Mouse (Mus musculus) left cerebral cortex, postnatal 36 days (tissue): ENCODE measurements around the gene Tex44. TPM values are rescaled to one million over a fixed set of nuclear protein-coding genes. Genes with fewer than 3 reads are reported as not detected.
A peak's percentile ranks its signal among the peaks of the same experiment; 100 is the strongest.
"Not testable (repeated sequence)": the region's sequence is repeated elsewhere in the genome, so short reads cannot be mapped to it uniquely, and the experiment has no call there.

Experiments used
- DNase-seq, 2 experiments: peaks; one replicate each; pipeline ENCODE4 v3.0.0; 2021 to 2022; ENCODE audit warnings: low spot score in 2 of 2, mixed read lengths in 1 of 2
- intact Hi-C: fragments of 180-260 bp; cut with DNase I; formaldehyde crosslinking; loops from one replicate; pipeline ENCODE4 v1.15.1; 2025
- total RNA-seq, 2 experiments: library from RNA; stranded (reverse); gene quantifications; 2 replicates each; pipeline ENCODE4 v1.2.3; 2021

Tex44 gene
- total RNA-seq, 2 experiments from 2014 or later = not detected

DNA sequence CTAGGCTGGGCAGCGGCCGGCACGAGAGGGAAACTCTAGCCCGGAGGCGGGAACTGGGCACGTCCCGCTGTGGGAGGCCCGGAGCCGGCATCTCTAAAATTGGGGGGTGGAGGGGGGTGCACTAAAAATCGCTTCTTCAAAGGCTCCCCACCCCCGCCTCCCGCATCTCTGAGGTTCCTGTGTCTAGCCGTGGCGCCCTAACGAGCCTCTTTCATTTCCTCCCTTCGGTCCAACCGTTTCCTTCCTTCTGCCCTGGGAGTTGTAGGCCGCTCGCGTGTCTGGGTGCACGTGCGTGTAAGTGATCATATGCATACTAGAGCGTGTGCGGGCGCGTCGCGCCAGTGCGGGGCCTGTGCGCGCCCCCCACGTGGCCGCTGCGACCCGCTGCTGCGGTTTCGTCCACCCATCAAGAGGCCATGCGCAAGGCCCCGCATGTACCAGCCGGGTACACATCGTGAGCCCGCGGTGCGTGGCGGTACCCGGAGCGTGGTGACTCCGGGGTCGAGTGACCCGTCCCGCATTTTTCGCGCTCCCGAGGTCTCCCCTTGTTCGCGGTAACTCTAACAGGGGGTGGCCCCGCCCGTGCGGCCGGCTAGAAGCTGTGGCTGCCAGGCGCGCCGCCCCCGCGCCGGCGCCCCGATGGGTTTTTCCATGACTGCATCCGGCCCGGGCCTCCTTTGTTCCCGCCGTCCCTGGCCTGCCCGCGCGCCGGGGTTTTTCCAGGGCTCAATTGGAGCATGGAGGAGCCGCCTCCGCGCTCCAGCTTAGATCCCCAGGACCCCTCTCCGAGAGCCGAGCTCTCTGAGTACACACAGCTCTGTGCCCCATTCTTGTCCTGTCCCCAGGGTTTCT lies 16.1 kb downstream of the Tex44 start:
- intact Hi-C loops = loop anchor here (1.0 kb wide), 1 partner anchor 45 kb away; no protein-coding TSS in a partner anchor
- peak; percentile 89 for DNase-seq

DNA sequence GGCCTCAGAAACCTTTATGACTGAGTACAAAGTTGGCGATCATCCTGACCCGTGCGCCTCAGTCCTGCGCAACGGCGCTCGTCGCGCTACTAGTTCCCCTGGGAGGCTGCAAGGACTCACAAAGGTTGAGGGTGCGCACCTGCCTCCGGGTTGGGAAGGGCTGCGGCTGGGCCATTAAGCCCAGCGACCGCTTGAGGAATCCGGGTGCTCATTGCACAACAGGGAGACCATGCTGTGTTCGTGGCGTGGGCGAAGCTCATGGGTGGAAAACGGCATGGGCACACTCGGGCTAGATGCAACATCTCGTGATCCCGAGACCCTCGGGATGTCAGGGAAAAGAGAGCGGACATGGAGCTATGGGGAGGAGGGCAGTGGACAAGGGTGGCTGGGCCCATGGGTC lies 16.7 kb downstream of the Tex44 start:
- intact Hi-C loops = loop anchor here (1.0 kb wide), 1 partner anchor 44 kb away; no protein-coding TSS in a partner anchor

DNA sequence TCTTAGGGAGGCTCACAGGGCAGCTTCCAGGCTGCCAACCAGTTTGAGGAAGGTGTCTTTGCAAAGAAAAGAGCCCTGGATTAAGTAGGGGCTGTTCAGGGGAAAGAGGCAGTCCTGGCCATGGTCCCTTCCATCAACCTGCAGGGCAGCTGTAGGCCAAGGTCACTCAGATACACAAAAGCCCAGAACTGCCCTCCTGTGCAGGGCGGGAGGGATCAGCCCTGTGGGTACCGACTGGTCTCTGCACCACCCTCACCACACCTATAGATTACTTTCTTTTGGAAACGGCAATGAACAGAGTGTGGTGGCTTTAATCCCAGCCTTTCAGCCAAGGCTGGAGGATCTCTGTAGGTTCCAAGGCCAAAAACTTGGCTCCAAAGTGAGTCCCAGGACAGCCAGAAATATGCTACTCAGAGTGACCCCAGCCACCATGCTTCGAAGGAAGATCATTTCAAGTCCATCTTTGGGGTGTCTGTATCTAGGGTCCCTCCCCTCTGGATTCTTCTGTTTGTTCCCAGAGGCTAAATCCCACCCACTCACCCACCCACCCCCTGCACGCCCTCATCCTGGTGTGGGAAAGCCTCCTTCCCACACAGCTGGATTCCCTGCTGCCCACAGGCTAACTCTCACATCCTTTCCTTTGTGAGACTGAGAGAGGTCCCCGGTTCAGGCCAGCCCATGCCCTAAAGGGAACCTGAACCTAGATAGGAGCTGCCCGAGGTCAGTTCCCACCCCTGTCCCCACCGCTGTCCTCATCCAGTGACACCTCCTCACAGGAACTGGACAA lies 17.4 kb downstream of the Tex44 start:
- intact Hi-C loops = no loop called here
- no peak for DNase-seq

More for the DNA sequence above, 16.7 kb downstream of the Tex44 start:
- DNase-seq = no peak

DNA sequence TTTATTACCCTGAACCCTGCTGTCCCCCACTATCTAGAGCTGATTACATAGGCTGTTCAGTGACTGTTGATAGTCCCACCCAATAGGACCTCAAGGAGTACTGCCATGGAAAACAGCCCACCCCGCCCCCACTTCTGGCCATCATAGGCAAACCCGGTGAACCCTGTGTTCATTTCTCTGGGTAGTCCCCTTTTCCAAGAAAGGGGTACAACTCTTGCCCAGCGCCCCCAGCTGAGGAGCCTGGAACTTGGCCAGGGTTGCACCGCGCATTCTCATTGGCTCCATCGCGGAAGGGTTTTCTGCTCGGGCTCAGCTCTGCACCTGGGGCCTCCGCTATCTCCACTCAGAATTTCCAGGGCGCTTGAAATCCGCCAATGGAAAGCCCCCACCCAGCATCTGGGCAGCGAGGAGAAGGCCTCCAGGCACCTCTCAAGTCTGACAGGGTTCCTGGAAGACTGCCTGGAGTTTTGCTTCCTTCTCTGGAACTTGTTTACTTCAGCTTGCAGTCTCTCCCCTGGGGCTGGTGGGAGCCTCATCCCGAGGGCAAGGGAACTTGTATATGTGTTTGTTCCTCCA lies 21.6 kb downstream of the Tex44 start:
- intact Hi-C loops = no loop called here

DNA sequence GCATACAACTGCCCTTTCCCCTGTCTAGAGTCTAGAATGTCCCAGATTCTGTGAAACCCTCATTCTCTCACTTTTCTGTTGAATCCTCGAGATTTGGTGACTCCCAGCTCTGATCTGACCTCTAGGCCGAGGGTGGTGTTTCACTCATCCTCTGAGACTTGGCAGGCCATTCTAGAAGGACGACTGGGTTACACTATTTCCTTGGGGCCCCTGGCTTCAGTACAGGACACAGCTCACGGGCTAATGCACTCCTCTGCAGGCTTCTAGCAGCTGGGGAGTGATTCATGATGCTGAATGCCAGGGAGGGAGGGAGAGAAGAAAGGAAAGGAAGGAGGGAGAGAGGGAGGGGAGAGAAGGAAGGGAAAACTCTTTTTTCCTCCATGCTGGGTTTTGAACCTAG lies 22.1 kb downstream of the Tex44 start:
- DNase-seq = no peak
- intact Hi-C loops = no loop called here

More for the DNA sequence above, 21.6 kb downstream of the Tex44 start:
- no peak for DNase-seq

DNA sequence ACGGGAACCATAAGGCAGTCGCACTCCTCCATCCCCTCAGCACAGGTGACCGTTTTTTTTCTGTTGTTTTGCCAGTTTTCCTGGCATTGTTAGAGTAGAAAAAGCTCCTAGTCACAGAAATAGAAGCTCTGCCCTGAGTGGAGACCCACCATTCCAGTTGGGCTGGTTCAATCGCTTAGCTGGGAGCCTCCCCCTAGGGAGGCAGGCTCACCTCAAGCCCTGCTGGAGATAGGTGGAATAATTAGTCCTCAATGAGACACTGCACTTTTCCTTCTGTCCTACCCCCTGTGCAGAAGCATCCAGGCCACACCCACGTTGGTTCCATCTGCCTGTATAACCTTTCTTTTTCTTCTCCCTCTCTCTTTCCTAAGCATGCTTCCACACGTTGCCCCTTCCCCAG lies 23.8 kb downstream of the Tex44 start:
- DNase-seq = no peak
- intact Hi-C loops = no loop called here

DNA sequence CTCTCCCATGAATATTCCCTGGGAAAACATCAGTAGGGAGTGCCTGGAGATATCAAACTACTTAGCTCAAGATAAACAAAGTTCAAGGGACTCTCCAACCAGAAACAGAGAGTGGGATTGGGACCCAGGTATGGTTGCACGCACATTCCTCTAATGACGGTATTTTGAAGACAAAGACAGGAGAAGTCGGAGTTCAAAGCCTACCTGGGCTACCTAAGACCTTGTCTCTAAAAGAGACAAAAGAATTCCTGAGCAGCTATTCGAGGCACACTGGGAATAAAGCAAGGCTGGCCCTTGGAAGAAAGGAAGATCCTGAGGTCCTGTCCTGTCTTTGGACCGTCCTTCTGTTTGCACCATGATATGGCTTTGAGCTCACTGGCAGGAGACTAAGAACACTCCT lies 26.6 kb downstream of the Tex44 start:
- no peak for DNase-seq
- intact Hi-C loops = no loop called here

DNA sequence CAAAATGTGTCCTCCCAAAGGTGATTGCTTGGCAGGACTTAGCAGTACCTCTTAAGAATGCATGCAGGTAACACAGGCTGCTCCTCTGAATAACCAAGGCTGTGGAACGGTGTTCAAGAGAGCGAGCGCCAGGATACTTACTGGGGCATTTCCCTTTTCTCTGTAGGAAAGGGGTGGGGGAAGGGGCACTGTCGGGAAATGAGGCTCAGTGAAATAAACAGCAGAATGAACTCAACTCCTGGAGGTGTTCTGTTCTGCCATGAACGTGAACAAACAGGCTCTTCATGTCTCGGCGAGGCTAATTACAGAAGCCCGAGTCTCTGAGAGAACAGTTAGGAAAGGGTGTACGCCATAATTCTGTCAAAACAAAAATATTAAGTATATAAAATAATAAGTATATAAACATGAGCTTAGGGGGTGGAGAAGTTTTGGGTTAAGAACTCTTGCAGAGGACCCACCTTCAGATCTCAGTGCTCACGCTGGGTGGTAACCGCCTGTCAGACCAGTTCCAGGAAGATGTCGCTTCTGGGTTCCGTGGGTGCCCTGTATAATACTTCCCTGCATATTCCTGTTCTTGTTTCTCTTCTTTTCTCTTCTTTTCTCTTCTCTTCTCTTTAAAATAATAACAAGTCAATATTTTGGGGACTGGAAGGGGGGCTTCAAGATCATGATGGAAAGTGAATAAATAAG lies 30.9 kb downstream of the Tex44 start:
- intact Hi-C loops = no loop called here
- no peak for DNase-seq

DNA sequence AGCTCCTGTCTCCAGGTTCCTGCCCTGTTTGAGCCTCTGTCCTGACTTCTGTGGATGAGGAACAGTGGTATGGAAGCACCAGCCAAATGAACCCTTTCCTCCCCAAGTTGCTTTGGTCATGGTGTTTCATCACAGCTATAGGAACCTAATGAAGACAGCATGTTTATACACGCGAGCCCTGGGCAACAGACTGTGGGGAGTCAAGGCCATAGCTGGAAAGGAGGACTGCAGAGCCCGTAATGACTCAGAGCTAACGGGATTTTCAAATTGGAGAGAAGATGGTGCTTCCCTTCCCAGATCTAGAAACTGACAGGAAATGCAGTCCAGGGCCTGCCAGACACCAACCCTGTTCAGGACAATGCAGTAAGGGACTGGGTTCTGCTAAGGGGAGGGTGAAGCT lies 33.2 kb downstream of the Tex44 start:
- intact Hi-C loops = no loop called here
- no peak for DNase-seq

DNA sequence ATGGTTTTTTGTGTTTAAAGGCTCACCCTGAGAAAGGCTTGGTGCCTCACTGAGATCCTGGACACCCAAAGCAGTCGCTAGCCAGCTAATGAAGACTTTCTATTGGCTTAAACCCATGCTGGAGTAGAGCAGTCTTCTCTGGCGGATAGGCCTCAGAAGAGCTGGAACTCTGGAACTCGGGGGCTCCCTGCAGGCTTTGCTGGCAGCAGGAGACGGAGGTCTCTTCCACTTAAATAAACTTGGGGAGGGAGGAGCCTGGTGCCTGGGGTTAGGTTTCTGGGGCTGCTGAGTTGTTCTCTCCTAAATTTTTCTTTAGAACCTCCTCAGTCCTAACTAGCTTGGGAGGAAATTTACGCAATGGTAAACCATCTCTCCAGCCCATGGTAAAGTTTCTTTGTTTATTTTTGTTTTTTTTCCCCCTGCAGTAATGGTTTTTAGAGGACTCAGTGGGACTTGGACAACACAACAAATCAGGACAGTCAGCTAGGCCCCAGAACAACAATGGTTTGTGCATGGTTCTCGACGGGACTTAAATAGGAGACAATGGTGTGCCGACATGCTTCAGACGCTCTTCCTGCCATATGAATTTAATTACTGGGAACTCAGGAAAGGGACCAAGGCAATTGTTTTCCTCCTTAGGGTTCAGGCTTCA lies 38.2 kb downstream of the Tex44 start:
- intact Hi-C loops = no loop called here

DNA sequence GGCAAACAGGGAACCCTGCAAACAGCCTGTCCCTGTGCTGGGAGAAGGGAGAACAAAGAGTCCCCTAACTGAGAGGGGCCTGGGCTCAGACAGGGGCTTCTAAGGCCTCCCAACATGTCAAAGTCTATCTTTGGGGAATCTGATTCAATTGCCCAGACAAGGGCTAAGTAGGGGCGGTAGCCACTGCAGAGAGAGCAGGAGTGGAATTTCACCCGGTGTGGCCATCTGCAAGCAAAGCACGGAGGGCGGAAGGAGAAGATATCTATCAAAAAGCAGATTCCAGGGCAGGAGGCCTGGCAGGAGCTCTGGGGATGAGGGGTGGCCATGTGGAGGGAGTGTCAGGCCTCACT lies 38.7 kb downstream of the Tex44 start:
- intact Hi-C loops = no loop called here
- DNase-seq = no peak

More for the DNA sequence above, 38.2 kb downstream of the Tex44 start:
- DNase-seq = no peak

DNA sequence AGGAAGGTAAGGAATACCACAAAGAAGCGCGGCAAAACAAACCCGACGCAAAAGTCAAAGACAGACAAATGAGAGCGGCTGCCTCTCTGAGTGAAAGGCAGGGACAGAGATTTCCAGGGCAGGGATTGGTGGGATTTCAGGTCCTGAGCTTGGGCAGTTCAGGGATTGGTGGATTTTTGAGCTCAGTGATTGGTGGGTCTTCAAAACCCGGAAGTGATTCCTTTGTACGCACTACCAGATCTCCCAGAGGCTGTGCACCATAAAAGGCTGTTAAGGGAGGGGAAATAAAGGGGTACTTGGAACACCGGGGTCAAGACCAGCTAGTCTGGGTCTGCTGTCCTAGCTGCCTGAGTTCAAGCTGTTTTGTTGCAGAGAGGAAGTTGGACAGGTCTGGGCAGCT lies 41.3 kb downstream of the Tex44 start:
- DNase-seq = no peak
- intact Hi-C loops = no loop called here

DNA sequence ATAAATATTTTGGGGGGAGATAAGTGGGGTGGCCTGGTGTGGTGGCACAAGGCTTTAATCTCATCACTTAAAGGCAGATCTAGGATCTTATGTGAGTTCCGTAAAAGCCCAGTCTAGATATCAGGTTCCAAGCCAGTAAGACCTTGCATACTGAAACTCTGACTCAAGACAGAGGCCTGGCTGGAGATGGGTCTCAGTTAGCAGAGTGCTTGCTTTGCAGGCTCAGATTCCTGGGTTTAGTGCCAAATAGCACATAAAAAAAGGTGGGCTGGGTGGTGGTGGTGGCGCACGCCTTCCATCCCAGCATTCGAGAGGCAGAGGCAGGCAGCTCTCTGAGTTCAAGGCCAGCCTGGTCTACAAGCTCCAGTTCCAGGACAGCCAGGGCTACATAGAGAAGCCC lies 43.7 kb downstream of the Tex44 start:
- no peak for DNase-seq
- intact Hi-C loops = no loop called here

DNA sequence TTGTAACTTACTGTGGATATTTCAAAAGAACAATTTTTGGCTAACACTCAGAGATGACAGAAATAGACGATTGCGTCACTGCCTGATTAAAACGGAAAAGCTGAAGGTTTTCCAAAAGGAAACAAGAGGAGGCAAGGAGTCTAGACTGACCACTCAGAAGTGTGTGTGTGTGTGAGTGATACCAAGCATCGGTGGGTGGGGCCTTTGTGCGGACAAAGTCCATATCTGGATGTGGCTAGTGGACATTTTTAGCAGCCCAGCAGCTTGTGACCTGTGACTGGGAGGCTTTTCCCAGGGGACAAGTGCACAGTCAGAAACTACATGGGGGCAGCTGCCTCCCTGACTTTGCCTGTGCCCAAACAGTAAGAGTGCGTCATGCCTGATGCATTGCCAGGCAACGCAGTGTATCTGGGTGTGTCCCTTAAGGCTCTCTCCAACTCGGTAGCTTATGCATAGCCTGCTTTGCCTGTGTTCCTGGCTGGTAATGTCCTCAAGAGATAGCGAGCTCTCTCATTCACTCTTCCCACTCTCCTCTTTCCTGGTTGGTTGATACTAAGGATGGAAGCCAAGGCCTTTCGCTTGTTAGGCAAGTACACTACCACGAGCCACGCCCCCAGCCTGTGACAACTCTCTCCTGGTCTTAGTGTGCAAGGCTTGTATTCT lies 44.5 kb downstream of the Tex44 start:
- intact Hi-C loops = no loop called here

DNA sequence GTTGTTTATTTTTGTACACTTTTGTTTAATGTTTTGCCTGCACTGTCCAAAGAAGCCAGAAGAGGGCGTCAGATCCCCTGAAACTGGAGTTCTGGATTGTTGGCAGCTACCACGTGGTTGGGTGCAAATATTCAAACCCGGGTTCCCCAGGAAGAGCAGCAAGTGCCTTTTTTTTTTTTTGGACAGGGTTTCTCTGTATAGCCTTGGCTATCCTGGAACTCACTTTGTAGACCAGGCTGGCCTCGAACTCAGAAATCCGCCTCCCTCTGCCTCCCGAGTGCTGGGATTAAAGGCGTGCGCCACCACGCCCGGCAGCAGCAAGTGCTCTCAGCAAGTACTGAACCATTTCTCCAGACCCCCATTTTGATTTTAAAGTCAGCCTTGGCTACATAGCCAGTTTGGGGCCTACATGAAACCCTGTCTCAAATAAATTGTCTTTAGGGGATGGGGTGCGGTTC lies 45.4 kb downstream of the Tex44 start:
- intact Hi-C loops, DNase-seq: not testable (repeated sequence)

More for the DNA sequence above, 44.5 kb downstream of the Tex44 start:
- peak; percentile 59 to 67 for DNase-seq

DNA sequence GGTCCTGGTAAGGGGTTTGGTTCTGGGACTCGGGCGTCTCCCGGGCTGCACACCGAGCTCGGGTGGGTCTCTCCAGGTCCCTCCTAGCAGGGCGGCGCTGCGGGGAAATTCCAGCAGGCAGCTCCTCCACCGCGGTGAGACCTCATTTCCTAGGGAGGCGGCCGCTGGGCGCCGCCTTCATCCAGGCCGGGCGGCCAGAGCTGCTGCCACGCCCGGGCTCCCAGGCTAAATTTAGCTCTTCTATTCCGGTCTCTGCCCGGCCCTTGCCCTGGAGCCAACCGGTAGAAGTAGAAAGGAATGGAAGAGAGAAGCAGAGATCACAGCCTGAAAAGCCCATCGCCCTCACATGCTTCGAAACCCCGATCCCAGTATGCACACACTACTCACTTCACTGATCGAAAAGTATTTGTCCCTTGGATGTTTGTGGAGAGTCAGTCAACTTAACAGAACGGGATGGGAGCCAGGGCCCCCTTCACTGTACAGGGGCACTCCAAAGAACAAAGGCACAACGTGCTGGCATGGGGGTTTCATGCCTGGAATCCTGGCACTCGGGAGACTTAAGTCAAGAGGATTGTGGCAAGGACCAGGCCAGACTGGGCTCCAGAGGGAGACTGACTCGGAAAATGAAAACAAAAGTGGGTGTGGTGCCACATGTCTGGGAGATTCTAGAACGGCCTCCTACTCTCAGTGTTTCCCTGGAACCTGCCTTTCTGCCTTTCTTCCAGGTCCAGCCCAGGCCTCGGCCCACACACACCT lies 46.2 kb downstream of the Tex44 start:
- peak; percentile 37 to 43 for DNase-seq

DNA sequence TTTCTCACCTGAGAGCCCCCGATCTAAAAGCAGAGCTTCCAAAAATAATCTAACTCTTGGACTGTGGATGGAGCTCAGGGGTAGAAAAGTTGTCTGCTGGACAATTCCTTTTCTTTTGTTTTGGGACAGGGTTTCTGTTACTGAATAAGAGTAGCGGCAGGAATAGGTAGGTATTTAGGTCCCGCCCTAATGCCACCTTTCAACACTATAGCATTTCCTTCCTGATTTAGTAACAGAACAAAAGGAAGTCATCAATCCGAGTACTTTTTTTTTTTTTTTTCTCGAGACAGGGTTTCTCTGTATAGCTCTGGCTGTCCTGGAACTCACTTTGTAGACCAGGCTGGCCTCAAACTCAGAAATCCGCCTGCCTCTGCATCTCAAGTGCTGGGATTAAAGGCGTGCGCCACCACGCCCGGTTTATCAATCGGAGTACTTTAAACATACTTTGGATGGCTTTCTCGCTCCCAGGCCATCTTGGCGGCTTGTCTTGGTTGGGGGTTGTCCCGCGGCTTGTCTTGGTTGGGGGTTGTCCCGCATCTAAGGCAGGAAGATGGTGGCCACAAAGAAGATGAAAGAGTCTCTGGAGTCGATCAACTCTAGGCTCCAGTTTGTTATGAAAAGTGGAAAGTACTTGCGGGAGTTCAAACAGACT lies 47.1 kb downstream of the Tex44 start:
- intact Hi-C loops = no loop called here
- DNase-seq = no peak

More for the DNA sequence above, 46.2 kb downstream of the Tex44 start:
- intact Hi-C loops = no loop called here
